Mouse (Mus musculus): ENCODE results near the gene Kcnc2.

GRCm38 (mm10) chr10:112474122-112474810 is 203.3 kb downstream of the Kcnc2 start:
- TF ChIP-seq CTCF (IDR thresholded peaks at IDR 0.05; ENCODE audit: borderline replicate concordance, insufficient read depth, low read length): no peak
- TF ChIP-seq POLR2A (IDR thresholded peaks at IDR 0.05; ENCODE audit: low read depth, low read length): no peak
